Mouse (Mus musculus) midbrain, embryonic 13.5 days (tissue): Measurements from ENCODE around the gene Zfp428. TPM values are rescaled to one million over a fixed set of nuclear protein-coding genes. Genes with fewer than 3 reads are reported as not detected.
"Not testable (repeated sequence)": the region's sequence is repeated elsewhere in the genome, so short reads cannot be mapped to it uniquely, and the experiment has no call there.

Experiments
- ATAC-seq: fragments of 200-750 bp; cut with Nextera tagmentation; 2 replicates; pipeline ENCODE4 v1.8.0; 2017; ENCODE audit warnings: mild to moderate bottlenecking, moderate TSS enrichment, moderate library complexity
- H3K27ac ChIP-seq: fragments of 300-500 bp; sonication (generic); 2 replicates; pipeline ENCODE4 v1.5.1; 2015; ENCODE audit warnings: inconsistent platforms, mild to moderate bottlenecking, moderate library complexity
- H3K27me3 ChIP-seq: fragments of 300-500 bp; sonication (generic); 2 replicates; pipeline ENCODE4 v1.6.1; 2015; ENCODE audit warnings: mild to moderate bottlenecking, inconsistent platforms
- H3K36me3 ChIP-seq: fragments of 300-500 bp; sonication (generic); 2 replicates; pipeline ENCODE4 v1.6.1; 2015; ENCODE audit warnings: mild to moderate bottlenecking, inconsistent platforms
- H3K4me1 ChIP-seq: fragments of 300-500 bp; sonication (generic); replicated peaks from 2 replicates; pipeline ENCODE4 v1.6.1; 2015; ENCODE audit warnings: inconsistent platforms
- H3K4me2 ChIP-seq: fragments of 300-500 bp; sonication (generic); replicated peaks from 2 replicates; pipeline ENCODE4 v1.6.1; 2015; ENCODE audit warnings: moderate library complexity, mild to moderate bottlenecking, inconsistent platforms
- H3K4me3 ChIP-seq: fragments of 300-500 bp; sonication (generic); replicated peaks from 2 replicates; pipeline ENCODE4 v1.5.1; 2015; ENCODE audit warnings: mild to moderate bottlenecking, inconsistent platforms
- H3K9ac ChIP-seq: fragments of 300-500 bp; sonication (generic); replicated peaks from 2 replicates; pipeline ENCODE4 v1.6.1; 2015; ENCODE audit warnings: mild to moderate bottlenecking, inconsistent platforms
- H3K9me3 ChIP-seq: fragments of 300-500 bp; sonication (generic); 2 replicates; pipeline ENCODE4 v1.6.1; 2016; ENCODE audit warnings: mild to moderate bottlenecking, inconsistent platforms
- WGBS: fragments of 180-500 bp; shearing (Covaris S2); methylation state at CpG from one replicate; pipeline ENCODE4 v1.1.7; 2015; 5-methylcytosine and 5-hydroxymethylcytosine counted together
- polyA plus RNA-seq: library from polyadenylated mRNA; unstranded; fragments of >200 nt; fragmentation: Nextera tagmentation; extraction: Ambion mirVana; gene quantifications from 2 replicates; pipeline ENCODE4 v1.2.1, GENCODE M21; 2015

The Zfp428 gene
- polyA plus RNA-seq, 1 experiment from 2014 or later: 261 TPM

DNA sequence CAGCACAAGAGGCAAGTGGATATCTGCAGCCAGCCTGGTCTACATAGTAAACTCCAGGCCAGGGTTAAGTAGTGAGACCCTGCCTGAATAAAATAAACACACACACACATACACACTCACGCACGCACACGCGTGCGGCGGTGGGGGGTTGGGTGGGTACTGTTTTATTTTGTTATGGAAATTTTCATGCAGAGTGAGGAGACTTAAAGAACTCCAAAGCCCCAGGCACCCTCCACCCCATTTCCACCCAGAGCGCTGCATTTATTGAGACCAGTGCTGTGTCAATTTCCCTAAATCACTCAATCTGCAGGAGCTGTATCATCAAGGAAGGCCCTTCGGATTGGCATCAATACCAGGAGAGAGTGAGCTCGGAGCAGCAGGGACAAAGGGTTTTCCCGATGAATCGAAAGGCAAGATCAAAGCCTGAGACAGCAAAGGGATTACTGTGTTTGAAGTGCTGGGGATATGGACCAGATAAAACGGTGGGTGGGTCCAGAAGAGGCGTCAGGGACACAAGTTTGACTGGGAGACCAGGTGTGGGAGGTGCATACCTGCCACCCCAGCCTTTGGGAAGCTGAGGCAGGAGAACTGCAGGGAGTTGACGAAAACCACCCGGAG is 1.2 kb upstream of the Zfp428 start:
- no peaks in the 10 kb centered on the region for H3K27me3 ChIP-seq
- no peak for ATAC-seq

GRCm38 (mm10) chr7:24506065-24506459 is 744 bp upstream of the Zfp428 start:
- Histone ChIP-seq H3K27ac (peak overlapping the region; percentile 99), H3K4me3 (peak overlapping the region; percentile 67), H3K9me3 (no peaks in the 10 kb centered on the region), H3K4me2 (peak overlapping the region; percentile 69), H3K4me1 (peaks cover 60% of the 10 kb centered on the region), H3K9ac (peak overlapping the region; percentile 82), H3K36me3 (peaks cover 34% of the 10 kb centered on the region), H3K27me3 (no peaks in the 10 kb centered on the region)
- ATAC-seq: no peak
- 9% methylated on average over 3 of the region's 3 CpGs for WGBS

More for the DNA sequence above, 1.2 kb upstream of the Zfp428 start:
- Histone ChIP-seq H3K9me3 (no peaks in the 10 kb centered on the region), H3K9ac (peak overlapping the region; percentile 82), H3K4me2 (peak overlapping the region; percentile 69), H3K27ac (peak overlapping the region; percentile 99), H3K4me1 (peaks cover 55% of the 10 kb centered on the region), H3K4me3 (peak overlapping the region; percentile 67), H3K36me3 (peaks cover 34% of the 10 kb centered on the region)
- WGBS: 5% methylated on average over 15 of the region's 15 CpGs

DNA sequence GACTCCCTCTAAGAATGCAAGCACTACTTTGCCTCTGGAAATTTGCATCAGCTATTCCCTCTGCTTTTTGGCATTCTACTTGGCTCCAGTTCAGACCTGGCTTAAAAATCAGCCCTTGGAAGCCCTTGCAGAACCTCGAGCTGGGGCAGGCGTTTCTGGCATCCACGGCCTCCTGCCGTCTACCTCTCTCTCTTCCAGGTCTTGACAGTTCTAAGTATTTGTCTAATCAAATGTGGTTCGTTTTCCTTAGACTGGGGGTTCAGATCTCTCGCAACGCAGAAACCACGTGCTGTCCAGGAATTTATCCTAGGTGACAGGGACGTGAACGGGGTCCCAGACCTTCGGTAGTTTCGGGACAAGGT is 349 bp upstream of the Zfp428 start:
- Histone ChIP-seq H3K4me3 (peak overlapping the region; percentile 67), H3K4me2 (peak overlapping the region; percentile 69), H3K9me3 (no peaks in the 10 kb centered on the region), H3K36me3 (peaks cover 34% of the 10 kb centered on the region), H3K9ac (peak overlapping the region; percentile 82), H3K4me1 (peaks cover 64% of the 10 kb centered on the region), H3K27me3 (no peaks in the 10 kb centered on the region), H3K27ac (peak overlapping the region; percentile 99)
- under 1% methylated on average over 12 of the region's 12 CpGs for WGBS
- no peak; the same call in 1 of the 2 replicates for ATAC-seq

DNA sequence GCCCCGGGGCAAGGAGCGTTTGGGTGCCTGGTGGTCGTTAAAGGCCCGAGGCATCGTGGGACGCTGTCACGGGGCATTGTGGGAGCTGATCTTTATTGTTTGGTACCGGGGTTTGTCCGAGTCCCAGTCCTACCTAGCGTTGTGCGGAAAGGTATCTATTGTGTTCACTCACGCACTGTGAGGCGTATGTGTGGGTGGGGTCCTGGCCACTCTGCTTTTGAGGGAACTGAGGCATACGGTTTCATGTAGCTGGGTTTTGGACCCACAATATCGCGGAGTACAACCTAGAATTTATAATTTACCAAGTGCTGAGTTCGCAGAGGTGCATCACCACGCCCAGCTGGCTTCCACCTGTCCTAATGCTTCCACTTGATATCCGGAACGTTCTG is 914 bp downstream of the Zfp428 start:
- H3K4me1 ChIP-seq: peaks cover 73% of the 10 kb centered on the region
- peaks cover 32% of the 10 kb centered on the region for H3K36me3 ChIP-seq
- WGBS: under 1% methylated on average over 20 of the region's 20 CpGs
- H3K4me2 ChIP-seq: peak overlapping the region; percentile 69
- peak; percentile 21 for ATAC-seq
- H3K9ac ChIP-seq: peak overlapping the region; percentile 82
- no peaks in the 10 kb centered on the region for H3K9me3 ChIP-seq
- no peaks in the 10 kb centered on the region for H3K27me3 ChIP-seq
- H3K4me3 ChIP-seq: peak overlapping the region; percentile 67
- H3K27ac ChIP-seq: peak overlapping the region; percentile 99

DNA sequence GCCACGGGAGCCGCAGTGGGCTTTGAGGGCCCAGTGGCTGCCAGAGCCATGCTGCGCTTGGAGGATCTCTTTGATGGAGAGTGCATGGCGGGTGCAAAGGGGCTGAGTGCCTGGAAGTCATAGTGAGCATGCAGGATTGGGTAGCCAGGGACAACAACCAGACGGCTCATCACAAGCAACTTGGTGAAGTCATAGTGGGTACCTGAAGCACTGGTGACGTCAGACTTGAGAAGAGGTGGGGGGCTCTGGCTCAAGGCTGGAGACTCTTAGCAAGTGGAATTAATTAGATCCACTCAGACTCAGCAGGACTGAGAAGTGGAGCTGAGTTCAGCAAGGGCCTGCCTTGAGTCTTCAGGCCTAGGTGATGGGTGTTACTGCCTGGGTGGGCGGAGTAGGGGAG is 5.5 kb downstream of the Zfp428 start, which contains the start of gene AC161166.1:
Gene AC161166.1, minus strand, starts transcription at position 101 of the 400 bp plus-strand sequence.
- 92% methylated on average over 7 of the region's 7 CpGs for WGBS
- Histone ChIP-seq H3K9me3 (no peaks in the 10 kb centered on the region), H3K27me3 (no peaks in the 10 kb centered on the region), H3K4me2 (no peak within 1 kb of the TSS), H3K27ac (no peak within 1 kb of the TSS), H3K4me3 (no peak within 1 kb of the TSS), H3K36me3 (peaks cover 69% of the 10 kb centered on the region), H3K4me1 (peaks cover 43% of the 10 kb centered on the region), H3K9ac (no peak within 1 kb of the TSS)
- no peak for ATAC-seq

DNA sequence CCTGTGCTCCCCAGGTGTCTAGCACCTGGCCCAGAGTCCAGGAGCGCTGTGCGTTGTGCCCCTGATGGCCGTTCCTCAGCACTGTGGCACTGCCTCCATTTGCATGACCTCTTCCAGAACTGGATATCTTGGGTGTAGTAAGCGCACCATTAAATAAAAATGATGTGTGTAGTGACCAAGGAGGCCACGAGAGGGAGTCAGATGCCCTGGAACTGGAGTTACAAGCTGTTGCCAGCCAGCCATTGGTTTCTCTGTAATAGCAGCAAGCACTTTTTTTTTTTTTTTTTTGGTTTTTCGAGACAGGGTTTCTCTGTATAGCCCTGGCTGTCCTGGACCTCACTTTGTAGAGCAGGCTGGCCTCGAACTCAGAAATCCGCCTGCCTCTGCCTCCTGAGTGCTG is 9.5 kb downstream of the Zfp428 start:
- not testable (repeated sequence) for H3K4me3 ChIP-seq, H3K4me2 ChIP-seq, H3K27ac ChIP-seq, H3K9ac ChIP-seq, H3K27me3 ChIP-seq, H3K9me3 ChIP-seq
- Histone ChIP-seq H3K4me1 (peaks cover 12% of the 10 kb centered on the region; the same call in 1 of the 2 replicates), H3K36me3 (peaks cover 71% of the 10 kb centered on the region)
- 0 out of 2 replicates have a peak, but pooled peaks have one; percentile 32 for ATAC-seq
- 61% methylated on average over 8 of the region's 8 CpGs for WGBS

GRCm38 (mm10) chr7:24517077-24517476 is 10.3 kb downstream of the Zfp428 start:
- H3K27ac ChIP-seq: no peak overlapping the region

GRCm38 (mm10) chr7:24517654-24518053 is 10.8 kb downstream of the Zfp428 start:
- no peak for ATAC-seq
- WGBS: 53% methylated on average over 6 of the region's 6 CpGs
- Histone ChIP-seq H3K27ac (peak overlapping the region; percentile 46; the same call in 1 of the 2 replicates), H3K27me3 (no peaks in the 10 kb centered on the region), H3K36me3 (peaks cover 59% of the 10 kb centered on the region), H3K9me3 (no peaks in the 10 kb centered on the region), H3K4me1 (0 out of 2 replicates have a peak, but pooled peaks cover 2% of the 10 kb centered on the region), H3K9ac (no peak overlapping the region), H3K4me2 (no peak overlapping the region), H3K4me3 (no peak overlapping the region)

More at GRCm38 (mm10) chr7:24517077-24517476, 10.3 kb downstream of the Zfp428 start:
- Histone ChIP-seq H3K27me3 (no peaks in the 10 kb centered on the region), H3K4me1 (0 out of 2 replicates have a peak, but pooled peaks cover 4% of the 10 kb centered on the region), H3K4me3 (no peak overlapping the region), H3K4me2 (no peak overlapping the region), H3K9ac (no peak overlapping the region), H3K36me3 (peaks cover 63% of the 10 kb centered on the region), H3K9me3 (no peaks in the 10 kb centered on the region)
- no peak for ATAC-seq
- 27% methylated on average over 5 of the region's 5 CpGs for WGBS

GRCm38 (mm10) chr7:24519130-24519529 is 12.3 kb downstream of the Zfp428 start:
- Histone ChIP-seq H3K4me3 (no peak overlapping the region), H3K36me3 (peaks cover 44% of the 10 kb centered on the region), H3K27ac (no peak overlapping the region), H3K27me3 (no peaks in the 10 kb centered on the region), H3K9ac (no peak overlapping the region), H3K4me1 (no peaks in the 10 kb centered on the region), H3K4me2 (no peak overlapping the region), H3K9me3 (no peaks in the 10 kb centered on the region)
- no peak for ATAC-seq
- 22% methylated on average over 3 of the region's 3 CpGs for WGBS

- ATAC-seq, H3K27ac ChIP-seq, H3K4me2 ChIP-seq, H3K27me3 ChIP-seq, H3K9me3 ChIP-seq, H3K4me3 ChIP-seq, H3K9ac ChIP-seq, H3K4me1 ChIP-seq: not testable (repeated sequence)
- peaks cover 35% of the 10 kb centered on the region for H3K36me3 ChIP-seq
- 87% methylated on average over 10 of the region's 10 CpGs for WGBS
Measured at GRCm38 (mm10) chr7:24520054-24520453, 13.2 kb downstream of the Zfp428 start.

DNA sequence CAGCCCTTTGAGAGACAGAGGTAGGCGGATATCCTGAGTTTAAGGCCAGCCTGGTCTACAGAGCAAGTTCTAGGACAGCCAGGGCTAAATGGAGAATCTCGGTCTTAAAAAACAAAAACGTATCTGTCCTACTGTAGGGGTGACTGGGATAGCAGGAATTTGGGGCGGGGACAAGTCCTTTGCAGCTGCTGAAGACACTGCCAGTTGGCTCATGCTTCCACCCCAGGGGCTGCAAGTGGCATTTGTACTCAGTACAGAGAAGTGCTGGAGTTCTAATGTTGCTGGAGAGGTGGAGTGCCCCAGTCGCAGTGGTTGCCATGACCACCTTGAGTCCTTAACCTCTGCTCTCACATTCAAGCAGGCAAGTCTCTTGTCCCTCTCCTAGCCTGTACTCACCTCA is 16.0 kb downstream of the Zfp428 start:
- Histone ChIP-seq H3K36me3 (peaks cover 10% of the 10 kb centered on the region), H3K4me1 (no peaks in the 10 kb centered on the region), H3K27ac (no peak overlapping the region), H3K4me2 (no peak overlapping the region), H3K9ac (no peak overlapping the region), H3K27me3 (no peaks in the 10 kb centered on the region), H3K4me3 (no peak overlapping the region), H3K9me3 (no peaks in the 10 kb centered on the region)
- 69% methylated on average over 5 of the region's 5 CpGs for WGBS
- ATAC-seq: no peak

DNA sequence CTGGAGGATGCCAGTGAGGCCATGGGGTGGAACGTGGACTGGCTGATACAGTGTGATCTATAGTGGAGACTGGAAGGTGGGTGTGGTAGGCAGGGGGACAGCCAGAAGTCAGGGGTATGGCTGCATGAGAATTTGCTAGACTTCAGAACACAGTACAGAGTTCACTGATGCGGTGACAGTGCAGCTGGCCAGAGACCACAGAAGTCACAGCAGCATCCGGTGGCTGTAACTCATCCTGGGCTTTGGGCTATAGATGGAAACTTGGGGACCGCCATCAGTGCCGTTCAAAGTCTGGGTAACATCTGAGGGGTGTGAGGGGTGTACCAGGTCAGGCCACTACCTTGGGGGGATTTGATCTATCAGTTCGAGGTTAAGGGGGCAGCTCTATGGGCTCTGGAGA is 16.9 kb downstream of the Zfp428 start:
- Histone ChIP-seq H3K27ac (no peak overlapping the region), H3K27me3 (no peaks in the 10 kb centered on the region), H3K36me3 (peaks cover 1% of the 10 kb centered on the region), H3K9me3 (no peaks in the 10 kb centered on the region), H3K9ac (no peak overlapping the region), H3K4me3 (no peak overlapping the region), H3K4me1 (no peaks in the 10 kb centered on the region), H3K4me2 (no peak overlapping the region)
- ATAC-seq: no peak
- 91% methylated on average over 6 of the region's 6 CpGs for WGBS

- H3K4me1 ChIP-seq: peaks cover 7% of the 10 kb centered on the region
- H3K4me2 ChIP-seq: no peak overlapping the region
- H3K4me3 ChIP-seq: no peak overlapping the region
- H3K27ac ChIP-seq: no peak overlapping the region
- no peak overlapping the region for H3K9ac ChIP-seq
- no peaks in the 10 kb centered on the region for H3K36me3 ChIP-seq
- 84% methylated on average over 6 of the region's 6 CpGs for WGBS
- ATAC-seq: no peak
- no peaks in the 10 kb centered on the region for H3K27me3 ChIP-seq
- no peaks in the 10 kb centered on the region for H3K9me3 ChIP-seq
Measured at GRCm38 (mm10) chr7:24524978-24525377, 18.2 kb downstream of the Zfp428 start.
